Mouse (Mus musculus) c-Kit-positive CD71-positive TER-119-positive erythroid progenitor cells, embryonic 14.5 days (primary cell): Measurements from ENCODE around the gene Cadm1.

Experiments used
- DNase-seq: peaks from one replicate; pipeline ENCODE4 v3.0.0-alpha.2; 2013; ENCODE audit warnings: low spot score

Cadm1 gene

GRCm38 (mm10) chr9:47529602-47530450 is at the start of gene Cadm1:
Cadm1 (plus strand) TSS chr9:47530173.
- DNase-seq, result peak; percentile 74

DNA sequence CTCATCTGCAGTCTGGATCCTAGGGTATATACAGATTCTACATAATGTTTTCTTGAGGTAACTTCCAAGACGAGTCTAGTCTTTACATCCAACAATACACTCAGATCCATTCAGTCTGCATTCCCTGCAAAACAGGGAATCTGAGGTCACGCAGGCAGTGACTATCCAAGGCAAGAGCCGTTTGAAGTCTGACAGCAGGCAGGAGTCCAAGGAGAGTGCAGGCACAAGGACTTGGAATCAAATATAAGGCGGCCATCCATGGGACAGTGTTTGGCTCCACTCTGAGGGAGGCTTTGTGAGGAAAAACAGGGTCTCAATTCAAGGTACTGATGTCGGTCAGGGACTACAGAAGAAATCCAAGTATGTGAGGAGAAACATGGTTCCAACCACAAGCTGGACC is 45.5 kb upstream of the Cadm1 start:
- no peak for DNase-seq

- DNase-seq, result no peak
Observed at GRCm38 (mm10) chr9:47485186-47485585, 44.8 kb upstream of the Cadm1 start.

DNA sequence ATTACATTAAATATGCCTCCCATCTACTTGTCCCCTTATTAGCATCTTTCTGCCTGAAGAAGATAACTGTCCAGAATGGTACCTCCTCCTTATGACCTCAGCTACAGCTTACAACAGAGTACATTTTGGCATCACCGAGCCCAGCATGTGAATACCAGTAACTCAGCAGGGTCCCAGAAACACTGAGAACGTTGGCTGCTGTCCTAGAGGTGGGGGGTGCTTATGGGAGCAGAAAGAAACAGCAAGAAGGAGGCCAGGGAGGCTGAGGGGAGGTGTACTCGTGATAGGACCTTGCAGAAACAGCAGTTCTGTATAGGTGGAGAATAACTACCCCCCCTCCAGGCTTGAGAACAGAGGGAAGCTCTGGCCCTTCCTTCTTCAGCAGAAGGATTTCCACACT is 30.2 kb upstream of the Cadm1 start:
- DNase-seq, result no peak

DNA sequence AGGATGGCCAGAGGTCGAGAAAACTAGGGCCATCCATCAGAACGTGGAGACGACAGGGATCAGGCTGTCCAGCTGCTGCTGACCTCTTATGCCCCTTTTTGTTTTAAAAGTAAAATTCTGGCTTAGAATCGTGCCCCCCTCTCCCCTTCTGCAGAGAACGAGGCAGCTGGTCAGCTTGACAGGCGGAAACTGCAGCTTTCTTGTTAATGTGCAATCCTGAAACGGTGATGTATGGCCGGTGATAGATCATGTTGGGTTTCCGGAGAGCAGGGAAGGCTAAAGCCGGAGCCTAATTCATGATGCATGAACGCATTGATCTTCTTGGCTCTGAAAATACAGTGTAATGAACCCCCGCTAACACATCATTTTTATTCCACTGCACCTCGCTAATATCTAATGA is 24.0 kb upstream of the Cadm1 start:
- no peak for DNase-seq

DNA sequence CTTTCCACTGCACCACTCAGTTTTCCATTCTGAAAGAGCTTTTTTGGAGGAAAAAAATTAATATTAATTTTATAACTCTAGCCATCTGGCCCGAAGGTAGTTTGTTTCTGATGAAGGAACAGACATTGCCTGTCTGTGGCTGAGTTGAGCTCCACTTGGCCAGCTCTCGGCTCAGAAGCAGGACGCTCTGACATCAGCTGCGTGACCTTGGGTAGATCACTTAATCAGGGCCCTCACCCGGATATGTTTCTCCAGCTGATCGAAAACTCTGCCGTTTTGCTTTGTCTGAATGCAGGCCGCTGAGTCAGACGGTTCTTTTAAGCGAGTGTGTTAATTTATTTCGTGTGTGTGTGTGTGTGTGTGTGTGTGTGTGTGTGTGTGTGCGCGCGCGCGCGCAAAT is 23.1 kb upstream of the Cadm1 start:
- DNase-seq, result no peak

- no peak for DNase-seq
Observed at GRCm38 (mm10) chr9:47508109-47508508, 21.9 kb upstream of the Cadm1 start.

GRCm38 (mm10) chr9:47512521-47512920 is 17.5 kb upstream of the Cadm1 start:
- no peak for DNase-seq

DNA sequence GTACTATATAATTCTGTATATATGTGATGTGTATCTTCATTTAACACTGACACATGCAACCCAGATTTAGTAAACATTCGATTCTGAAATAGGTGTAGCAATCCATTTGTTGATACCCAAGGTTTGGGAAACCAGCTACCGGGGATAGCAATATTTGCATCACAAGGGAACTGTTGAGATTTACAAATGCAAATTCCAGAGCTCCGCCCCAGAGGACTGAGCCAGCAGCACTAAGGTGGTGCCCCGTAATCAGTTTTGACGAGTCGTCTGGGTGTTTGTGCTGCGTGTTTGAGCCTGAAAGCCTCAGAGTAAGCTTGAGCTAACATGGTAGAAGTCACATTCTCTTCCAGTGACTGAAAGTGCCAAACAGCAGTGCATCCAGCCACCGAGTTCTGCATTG is 15.7 kb upstream of the Cadm1 start:
- DNase-seq, result no peak

GRCm38 (mm10) chr9:47516238-47516637 is 13.7 kb upstream of the Cadm1 start:
- no peak for DNase-seq

DNA sequence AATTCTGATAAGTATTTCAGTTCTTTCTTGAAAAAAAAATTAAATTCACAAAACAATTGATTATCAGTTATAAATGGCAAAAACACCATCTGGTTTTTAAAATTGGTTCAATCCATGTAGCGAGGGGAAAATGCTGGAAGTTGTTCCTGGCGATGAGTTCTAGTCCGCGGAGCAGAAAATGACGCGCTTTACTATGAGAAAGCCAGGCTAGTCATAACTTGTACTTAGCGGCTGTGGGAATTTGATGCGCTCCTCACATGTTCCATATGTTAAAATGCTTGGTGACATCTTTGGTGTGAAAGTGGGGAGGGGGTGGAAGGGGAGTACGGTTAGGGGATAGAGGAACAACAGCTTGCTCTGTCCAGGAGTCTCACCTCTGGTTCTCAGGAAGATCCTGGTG is 2.7 kb upstream of the Cadm1 start:
- DNase-seq, result no peak

DNA sequence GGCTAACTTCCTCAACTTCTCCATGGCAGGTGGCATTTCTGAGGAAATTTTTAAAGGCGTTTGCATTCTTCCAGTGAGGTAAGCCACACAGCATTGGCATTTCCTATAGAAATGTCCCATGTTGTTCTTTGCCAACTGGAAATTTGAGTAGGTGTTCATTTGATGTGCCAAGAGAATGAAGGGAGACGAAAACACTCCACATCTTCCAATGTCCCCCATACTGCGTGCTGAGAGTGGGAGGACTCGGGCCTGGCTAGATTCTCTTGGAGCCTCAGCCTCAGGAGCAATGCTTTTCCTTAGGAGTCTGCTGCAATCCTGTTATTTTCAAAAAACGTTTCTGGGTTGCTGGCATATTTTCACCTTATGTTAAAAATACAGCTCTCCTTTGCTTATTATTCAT is 2.2 kb upstream of the Cadm1 start:
- DNase-seq, result no peak

DNA sequence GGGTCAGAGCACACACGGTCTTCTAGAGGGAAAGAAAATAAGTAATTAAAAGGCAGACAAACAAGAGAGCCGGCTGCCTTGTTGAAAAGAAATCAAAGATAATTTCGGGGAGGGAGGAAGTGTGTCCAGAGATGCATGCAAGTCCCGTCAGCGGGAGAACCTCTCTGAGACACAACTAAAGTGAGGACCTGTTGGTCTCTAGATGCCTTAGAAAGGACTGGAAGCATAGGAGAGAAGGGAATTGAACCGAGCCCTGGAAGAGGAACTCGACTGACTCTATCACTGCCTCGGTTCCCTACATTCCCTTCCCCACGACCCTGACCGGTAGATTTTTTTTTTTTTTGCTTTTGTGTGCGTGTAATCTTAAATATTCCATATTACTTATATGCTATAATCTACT is 791 bp upstream of the Cadm1 start:
- DNase-seq, result no peak

DNA sequence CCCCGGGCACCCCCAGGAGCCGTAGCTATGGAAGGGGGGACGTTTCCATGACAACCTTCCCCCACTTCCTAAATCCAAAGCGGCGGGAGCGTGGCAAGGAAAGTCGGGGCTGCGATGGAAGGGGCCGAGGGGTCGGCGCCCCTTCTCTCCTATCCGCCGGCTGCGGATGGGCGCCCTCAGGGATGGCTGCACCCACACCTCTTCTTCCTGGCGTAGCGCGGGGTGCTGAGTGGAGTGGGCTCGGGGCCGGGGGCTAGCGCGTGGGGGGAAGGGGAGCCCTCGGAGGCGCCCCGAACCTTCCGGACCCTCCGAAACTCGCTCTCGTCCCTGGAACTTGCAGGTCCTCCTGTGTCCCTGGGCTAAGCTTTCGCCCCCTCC is 560 bp downstream of the Cadm1 start:
- DNase-seq, result no peak

GRCm38 (mm10) chr9:47530922-47531850 is 1.2 kb downstream of the Cadm1 start:
- DNase-seq, result no peak

DNA sequence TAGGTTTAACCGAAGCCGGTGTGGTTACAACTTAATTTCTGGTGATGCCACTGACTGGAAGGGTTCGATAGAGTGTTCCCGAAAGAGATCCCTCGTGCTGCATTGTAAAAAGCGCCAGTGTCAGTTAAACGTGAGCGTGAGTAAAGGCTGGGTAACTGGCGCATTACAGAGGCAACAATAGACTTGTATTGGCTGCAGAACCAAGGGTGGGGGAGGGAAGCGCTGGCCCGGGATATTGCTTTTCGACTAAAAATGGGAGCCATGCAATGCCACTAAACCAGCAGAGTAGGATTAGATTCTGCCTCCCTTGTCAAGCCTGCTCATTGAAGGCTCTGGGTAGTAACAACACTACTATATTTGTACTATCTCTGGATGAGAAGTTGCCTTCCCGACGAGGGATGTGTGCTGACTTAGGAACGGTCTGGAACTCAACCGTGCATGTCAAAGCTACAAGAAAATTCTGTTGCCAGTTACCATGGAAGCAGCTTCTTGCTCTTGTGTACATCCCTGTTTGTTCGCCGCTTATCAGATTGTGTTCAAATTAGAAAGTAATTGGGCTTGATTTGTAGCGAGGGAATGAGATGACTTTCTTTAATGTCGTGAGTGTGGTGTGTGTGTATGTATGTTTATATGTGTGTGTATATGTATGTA is 2.4 kb downstream of the Cadm1 start:
- DNase-seq, result no peak

DNA sequence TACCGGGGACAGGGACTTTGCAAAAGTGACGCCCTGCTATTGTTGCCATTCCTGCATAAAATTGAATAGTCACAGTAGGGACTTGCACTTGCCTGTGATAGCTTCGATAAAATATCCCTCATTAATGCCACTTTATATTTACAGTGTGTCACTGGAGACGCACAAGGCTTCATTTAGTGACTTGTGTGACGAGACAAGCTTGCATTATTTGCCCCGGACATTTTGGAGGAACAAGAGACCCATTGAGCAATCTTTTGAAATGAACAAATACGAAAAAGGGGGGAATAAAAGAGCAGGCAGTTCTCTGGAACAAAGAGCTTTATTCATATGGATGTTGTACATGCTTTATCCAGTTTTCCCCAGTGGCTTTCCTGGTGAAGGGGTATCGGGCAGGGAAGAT is 3.5 kb downstream of the Cadm1 start:
- no peak for DNase-seq

GRCm38 (mm10) chr9:47534573-47535475 is 4.9 kb downstream of the Cadm1 start:
- DNase-seq, result no peak

DNA sequence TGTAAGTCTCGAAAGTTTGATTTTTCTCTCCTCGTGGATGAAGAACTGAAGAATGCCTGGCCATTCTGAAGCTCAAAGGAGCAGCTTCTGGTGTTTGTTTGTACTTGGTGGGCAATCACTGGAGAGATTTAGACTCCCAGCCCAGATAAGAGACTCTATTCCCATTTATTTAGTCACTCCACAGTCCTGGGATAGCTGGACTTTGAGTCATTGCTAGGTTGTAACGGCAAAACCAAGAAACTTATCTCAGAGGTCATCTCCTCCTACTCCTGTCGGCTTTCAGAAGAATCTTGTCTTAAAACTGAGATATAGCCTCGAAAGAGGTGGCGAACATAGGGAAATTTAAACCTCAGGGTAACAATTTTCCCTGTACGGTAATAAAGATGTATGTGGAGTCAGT is 15.3 kb downstream of the Cadm1 start:
- no peak for DNase-seq

GRCm38 (mm10) chr9:47545667-47546066 is 15.7 kb downstream of the Cadm1 start:
- DNase-seq, result no peak

GRCm38 (mm10) chr9:47548402-47548801 is 18.4 kb downstream of the Cadm1 start:
- no peak for DNase-seq

DNA sequence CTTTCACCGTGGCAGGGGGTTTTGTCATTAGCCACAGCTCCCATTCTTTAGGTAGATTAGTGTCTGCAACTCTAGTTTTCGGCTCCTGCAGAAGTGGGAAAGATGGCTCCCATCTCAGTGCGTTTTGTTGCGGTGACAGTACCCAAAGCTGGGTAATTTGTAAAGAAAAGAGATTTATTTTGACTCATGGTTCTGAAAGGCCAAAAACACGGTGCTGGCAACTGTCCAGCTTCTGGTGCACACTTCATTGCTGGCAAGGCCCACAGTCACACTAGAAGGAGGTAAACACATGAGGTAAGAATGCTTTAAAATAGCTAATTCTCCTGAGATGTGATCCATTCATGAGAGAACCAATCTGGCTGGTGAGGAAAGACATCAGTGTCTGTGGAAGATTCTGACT is 18.9 kb downstream of the Cadm1 start:
- no peak for DNase-seq
